Mouse (Mus musculus) CH12.LX (cell line): ENCODE results near the gene Chpf.

Experiments used
- BHLHE40 ChIP-seq: IDR thresholded peaks from 2 replicates; pipeline ENCODE4 v1.6.1; 2011; ENCODE audit warnings: mild to moderate bottlenecking, low read depth, low read length, improper control_type of control experiment
- CTCF ChIP-seq, 2 experiments: IDR thresholded peaks in 1 of 2; conservative IDR thresholded peaks in 1 of 2; 2 replicates each; pipeline ENCODE4 v1.5.1; 2011 to 2012; ENCODE audit warnings: low read depth in 2 of 2, low read length in 2 of 2, improper control_type of control experiment in 1 of 2, inconsistent platforms in 1 of 2, mild to moderate bottlenecking in 1 of 2, moderate library complexity in 1 of 2
- HCFC1 ChIP-seq: IDR thresholded peaks from 2 replicates; pipeline ENCODE4 v1.6.1; 2012; ENCODE audit warnings: low read depth, mild to moderate bottlenecking, inconsistent platforms, low read length, improper control_type of control experiment
- NELFE ChIP-seq: IDR thresholded peaks from 2 replicates; pipeline ENCODE4 v1.6.1; 2011; ENCODE audit warnings: low read depth, low read length, improper control_type of control experiment
- NRF1 ChIP-seq: IDR thresholded peaks from 2 replicates; pipeline ENCODE4 v1.6.1; 2014; ENCODE audit warnings: low read depth, mild to moderate bottlenecking, inconsistent platforms, low read length, improper control_type of control experiment, moderate library complexity
- POLR2A ChIP-seq: IDR thresholded peaks from 2 replicates; pipeline ENCODE4 v1.6.1; 2011; ENCODE audit warnings: low read depth, mild to moderate bottlenecking, improper control_type of control experiment, low read length
- ZC3H11A ChIP-seq: IDR thresholded peaks from 2 replicates; pipeline ENCODE4 v1.6.1; 2012; ENCODE audit warnings: low read depth, mild to moderate bottlenecking, inconsistent platforms, low read length, improper control_type of control experiment

GRCm38 (mm10) chr1:75509586-75509985, 30.5 kb upstream of the Chpf start:
- TF ChIP-seq CTCF (conservative IDR thresholded peaks at IDR 0.05 in 1 of 2, IDR thresholded peaks at IDR 0.05 in 1 of 2; ENCODE audit: low read depth in 2 of 2, low read length in 2 of 2): no peak
- TF ChIP-seq NRF1: no peak
- no peak for TF ChIP-seq NELFE
- no peak for TF ChIP-seq POLR2A
- TF ChIP-seq BHLHE40: no peak
- TF ChIP-seq ZC3H11A: no peak
- no peak for TF ChIP-seq HCFC1
